Mouse (Mus musculus) stomach, postnatal 0 days (tissue): Measurements from ENCODE around the gene Elf2.

Experiments used
- CTCF ChIP-seq: IDR thresholded peaks from 2 replicates; pipeline ENCODE4 v1.5.1; 2016; ENCODE audit warnings: antibody characterized with exemption, low read depth, mild to moderate bottlenecking, moderate library complexity
- EP300 ChIP-seq: optimal IDR thresholded peaks from 2 replicates; pipeline ENCODE3; 2016; ENCODE audit warnings: antibody characterized with exemption

DNA sequence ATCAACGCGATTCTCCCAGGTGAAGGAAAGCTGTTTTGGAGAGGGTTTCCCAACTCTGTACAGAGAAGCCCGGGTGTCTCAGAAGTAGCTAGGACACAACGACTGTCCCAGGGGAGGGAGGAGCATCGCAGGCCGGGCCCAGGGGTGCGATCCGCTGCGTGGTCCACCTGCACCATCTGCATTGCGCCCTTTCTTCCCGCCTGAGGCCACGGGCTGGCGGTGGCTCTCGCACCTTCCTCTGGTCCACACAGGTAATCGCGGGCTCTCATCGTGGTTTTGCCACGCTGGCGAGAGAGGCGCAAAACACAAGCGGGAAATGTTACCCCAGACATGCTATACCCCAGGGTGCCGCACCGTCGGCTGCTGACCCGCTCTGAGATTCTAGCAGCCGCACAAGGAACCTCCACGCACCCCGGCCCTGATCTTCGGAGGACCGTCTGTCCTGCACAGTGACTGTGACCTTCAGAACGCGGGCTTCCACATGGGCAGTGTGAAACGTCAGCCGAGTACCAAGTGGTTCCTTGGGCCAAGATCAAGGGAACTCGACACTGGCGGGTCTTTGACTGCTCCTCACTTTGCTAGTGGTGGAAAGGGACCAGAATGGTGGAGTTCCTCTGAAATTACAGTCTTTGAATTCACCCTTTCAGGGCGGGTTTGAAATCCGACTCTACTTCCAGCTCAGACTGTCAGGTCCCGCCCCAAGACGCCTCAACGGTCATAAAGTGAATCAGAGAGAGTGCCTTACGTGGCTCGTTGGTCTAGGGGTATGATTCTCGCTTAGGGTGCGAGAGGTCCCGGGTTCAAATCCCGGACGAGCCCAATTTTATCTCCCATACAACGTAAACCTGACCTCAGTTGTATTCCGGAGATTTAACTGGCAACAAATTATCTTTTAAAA is 18.4 kb upstream of the Elf2 start:
- no peak for TF ChIP-seq CTCF
- TF ChIP-seq EP300, result no peak
